In genomic region chr8:107556511-107556936, GRCm38 (mm10) we compare ENCODE assay signal across 9 mouse cellular contexts. TPM values are rescaled to one million over a fixed set of nuclear protein-coding genes. Genes with fewer than 3 reads are reported as not detected.
DNase-seq lines count a peak whose midpoint lies in the region; ATAC-seq lines count a peak whose summit lies in the region.
"Had no signal": no experiment of that assay in that cellular context is flagged by ENCODE, and none has a peak within 500 bp of the region (broad histone marks: within the 10 kb centered on the region; RNA-seq: fewer than 3 reads in every experiment).

No protein-coding gene starts in this region.

- intact Hi-C loops in left cerebral cortex, postnatal 4 days (cut with DNase I): no loop called here
- intact Hi-C loops in left cerebral cortex, postnatal 36 days (cut with DNase I): no loop called here

- no peaks in the 10 kb centered on the region for H3K9me3 ChIP-seq in forebrain, embryonic 15.5 days
- H3K9me3 ChIP-seq in forebrain, embryonic 11.5 days (ENCODE audit: control insufficient read depth, low read length): no peaks in the 10 kb centered on the region
- H3K9me3 ChIP-seq in embryonic facial prominence, embryonic 13.5 days: no peaks in the 10 kb centered on the region

- ATAC-seq in forebrain, embryonic 15.5 days (replicated peaks): 0 out of 2 replicates have a peak, but pooled peaks have one; percentile 57
- ATAC-seq in forebrain, embryonic 11.5 days (replicated peaks; ENCODE audit: low FRiP score): no peak
- no peak for ATAC-seq in embryonic facial prominence, embryonic 13.5 days (ENCODE audit: insufficient number of reproducible peaks, insufficient read depth, low FRiP score, low TSS enrichment, low read depth)

- H3K36me3 ChIP-seq in forebrain, embryonic 15.5 days: no peaks in the 10 kb centered on the region; the same call in 1 of the 2 replicates
- H3K36me3 ChIP-seq in forebrain, embryonic 11.5 days (ENCODE audit: control insufficient read depth, insufficient read depth, low read length): no peaks in the 10 kb centered on the region
- peaks cover 66% of the 10 kb centered on the region for H3K36me3 ChIP-seq in embryonic facial prominence, embryonic 13.5 days

- no peak for DNase-seq in forebrain, embryonic 11.5 days (ENCODE audit: low spot score)
- DNase-seq in left cerebral cortex, postnatal 4 days: peak; percentile 73
- no peak for DNase-seq in left cerebral cortex, postnatal 36 days (ENCODE audit: low spot score in 2 of 2)
- peak; percentile 25 for DNase-seq in mesoderm, embryonic 11.5 days (ENCODE audit: low read depth, low spot score)
- no peak for DNase-seq in c-Kit-positive CD71-positive TER-119-positive erythroid progenitor cells, embryonic 14.5 days (ENCODE audit: low spot score)
- no peak for DNase-seq in layer of hippocampus, postnatal 36 days
- DNase-seq: lung, adult 18-20 months had no signal

- no peak overlapping the region for H3K4me2 ChIP-seq in forebrain, embryonic 15.5 days (replicated peaks)
- H3K4me2 ChIP-seq in forebrain, embryonic 11.5 days (ENCODE audit: low read depth, low read length, severe bottlenecking): no peak overlapping the region
- H3K4me2 ChIP-seq in embryonic facial prominence, embryonic 13.5 days: peak overlapping the region; percentile 1; the same call in 1 of the 2 replicates

- WGBS in forebrain, embryonic 15.5 days: 54% methylated on average over 12 of the region's 12 CpGs
- 64% methylated on average over 12 of the region's 12 CpGs for WGBS in forebrain, embryonic 11.5 days
- 59% methylated on average over 12 of the region's 12 CpGs for WGBS in embryonic facial prominence, embryonic 13.5 days

- H3K27me3 ChIP-seq in forebrain, embryonic 15.5 days: no peaks in the 10 kb centered on the region
- no peaks in the 10 kb centered on the region for H3K27me3 ChIP-seq in forebrain, embryonic 11.5 days (ENCODE audit: control insufficient read depth, insufficient read depth, low read length)
- H3K27me3 ChIP-seq in embryonic facial prominence, embryonic 13.5 days: no peaks in the 10 kb centered on the region

- H3K4me3 ChIP-seq in forebrain, embryonic 15.5 days: no peak overlapping the region
- no peak overlapping the region for H3K4me3 ChIP-seq in forebrain, embryonic 11.5 days (ENCODE audit: low read depth, low read length)
- H3K4me3 ChIP-seq in embryonic facial prominence, embryonic 13.5 days: no peak overlapping the region

- H3K4me1 ChIP-seq in forebrain, embryonic 15.5 days: no peaks in the 10 kb centered on the region
- H3K4me1 ChIP-seq in forebrain, embryonic 11.5 days (replicated peaks; ENCODE audit: control insufficient read depth, insufficient read depth, low read length): no peaks in the 10 kb centered on the region
- peaks cover 13% of the 10 kb centered on the region for H3K4me1 ChIP-seq in embryonic facial prominence, embryonic 13.5 days

- H3K27ac ChIP-seq in forebrain, embryonic 15.5 days (replicated peaks): no peak overlapping the region
- H3K27ac ChIP-seq in forebrain, embryonic 11.5 days (ENCODE audit: low read depth, low read length): no peak overlapping the region
- 0 out of 2 replicates have a peak overlapping the region, but pooled peaks have one; percentile 57 for H3K27ac ChIP-seq in embryonic facial prominence, embryonic 13.5 days

- no peak overlapping the region for H3K9ac ChIP-seq in forebrain, embryonic 15.5 days (replicated peaks)
- H3K9ac ChIP-seq in forebrain, embryonic 11.5 days (ENCODE audit: low read length): no peak overlapping the region
- peak overlapping the region; percentile 44; the same call in 1 of the 2 replicates for H3K9ac ChIP-seq in embryonic facial prominence, embryonic 13.5 days

RNA-seq across cellular contexts. Expression of gene Psmd7, which starts 31.7 kb away (rescaled TPM):
- 245 and 250 TPM in 2 replicates for polyA plus RNA-seq in forebrain, embryonic 15.5 days (2015; fragmentation: Nextera tagmentation; extraction: Ambion mirVana)
- 298 and 300 TPM in 2 replicates for polyA plus RNA-seq in forebrain, embryonic 11.5 days (2014; fragmentation: Nextera tagmentation; extraction: Ambion mirVana)
- total RNA-seq in left cerebral cortex, postnatal 4 days (2021): 100 to 1,000 TPM; 118 to 121 TPM
- 100 to 1,000 TPM; 103 to 107 TPM for total RNA-seq in left cerebral cortex, postnatal 36 days (2021)
- 325 and 349 TPM in 2 replicates for polyA plus RNA-seq in embryonic facial prominence, embryonic 13.5 days (2015; fragmentation: Nextera tagmentation; extraction: Ambion mirVana)
- 100 to 1,000 TPM; 103 to 108 TPM for total RNA-seq in layer of hippocampus, postnatal 36 days (2021)

Comparison
In these comparisons a context has a peak if more than half of its experiments do, and no peak if none do; other contexts are left out.
1. DNase-seq: peak in left cerebral cortex, postnatal 4 days (single experiment) and mesoderm, embryonic 11.5 days (single experiment); none in forebrain, embryonic 11.5 days (single experiment), left cerebral cortex, postnatal 36 days (0 of 2), c-Kit-positive CD71-positive TER-119-positive erythroid progenitor cells, embryonic 14.5 days (single experiment) and layer of hippocampus, postnatal 36 days (0 of 2).